Mouse (Mus musculus) midbrain, embryonic 15.5 days (tissue): Measurements from ENCODE around the gene Ccl24. TPM values are rescaled to one million over a fixed set of nuclear protein-coding genes. Genes with fewer than 3 reads are reported as not detected.

Source experiments
- polyA plus RNA-seq: library from polyadenylated mRNA; unstranded; fragments of >200 nt; fragmentation: Nextera tagmentation; extraction: Ambion mirVana; gene quantifications from 2 replicates; pipeline ENCODE4 v1.2.1, GENCODE M21; 2015

Gene Ccl24
- polyA plus RNA-seq, 1 experiment from 2014 or later: 1.2 TPM

Other genes starting within 250 kb of the Ccl24 start
- 0.18 TPM in 1 of 2 replicates, not detected in the other for gene Fkbp6, start 223.0 kb downstream of the Ccl24 start, polyA plus RNA-seq
- not detected in 2 replicates for gene Trim50, start 219.8 kb downstream of the Ccl24 start, polyA plus RNA-seq
- 35.3 and 37.3 TPM in 2 replicates for gene Nsun5, start 203.1 kb downstream of the Ccl24 start, polyA plus RNA-seq
- 11.4 and 11.8 TPM in 2 replicates for gene Pom121, start 178.5 kb downstream of the Ccl24 start, polyA plus RNA-seq
- gene Hip1, start 27.9 kb downstream of the Ccl24 start, polyA plus RNA-seq: 37.6 and 38.2 TPM in 2 replicates
- not detected in 2 replicates for gene Ccl26, start 9.5 kb downstream of the Ccl24 start, polyA plus RNA-seq
- 85.2 and 89.9 TPM in 2 replicates for gene Rhbdd2, start 59.6 kb upstream of the Ccl24 start, polyA plus RNA-seq
- 117 and 126 TPM in 2 replicates for gene Por, start 97.0 kb upstream of the Ccl24 start, polyA plus RNA-seq
- 82.4 and 85.5 TPM in 2 replicates for gene Tmem120a, start 171.4 kb upstream of the Ccl24 start, polyA plus RNA-seq
- 0.50 TPM in 1 of 2 replicates, not detected in the other for gene Styxl1, start 205.3 kb upstream of the Ccl24 start, polyA plus RNA-seq
- gene Mdh2, start 205.4 kb upstream of the Ccl24 start, polyA plus RNA-seq: 581 and 587 TPM in 2 replicates
- gene Srrm3, start 233.8 kb upstream of the Ccl24 start, polyA plus RNA-seq: 98.9 and 111 TPM in 2 replicates